Mouse (Mus musculus) layer of hippocampus, postnatal 14 days (tissue): ENCODE results near the gene Zfp827. TPM values are rescaled to one million over a fixed set of nuclear protein-coding genes. Genes with fewer than 3 reads are reported as not detected.
A peak's percentile ranks its signal among the peaks of the same experiment; 100 is the strongest.

ENCODE experiments used
- DNase-seq, 2 experiments: peaks; one replicate each; pipeline ENCODE4 v3.0.0; 2021 to 2022; ENCODE audit warnings: low spot score in 2 of 2, mixed read lengths in 1 of 2
- total RNA-seq, 2 experiments: library from RNA; stranded (reverse); gene quantifications; 2 replicates each; pipeline ENCODE4 v1.2.3; 2021

The Zfp827 gene
- total RNA-seq, 2 experiments from 2014 or later, result 26.8 to 28.3 TPM

DNA sequence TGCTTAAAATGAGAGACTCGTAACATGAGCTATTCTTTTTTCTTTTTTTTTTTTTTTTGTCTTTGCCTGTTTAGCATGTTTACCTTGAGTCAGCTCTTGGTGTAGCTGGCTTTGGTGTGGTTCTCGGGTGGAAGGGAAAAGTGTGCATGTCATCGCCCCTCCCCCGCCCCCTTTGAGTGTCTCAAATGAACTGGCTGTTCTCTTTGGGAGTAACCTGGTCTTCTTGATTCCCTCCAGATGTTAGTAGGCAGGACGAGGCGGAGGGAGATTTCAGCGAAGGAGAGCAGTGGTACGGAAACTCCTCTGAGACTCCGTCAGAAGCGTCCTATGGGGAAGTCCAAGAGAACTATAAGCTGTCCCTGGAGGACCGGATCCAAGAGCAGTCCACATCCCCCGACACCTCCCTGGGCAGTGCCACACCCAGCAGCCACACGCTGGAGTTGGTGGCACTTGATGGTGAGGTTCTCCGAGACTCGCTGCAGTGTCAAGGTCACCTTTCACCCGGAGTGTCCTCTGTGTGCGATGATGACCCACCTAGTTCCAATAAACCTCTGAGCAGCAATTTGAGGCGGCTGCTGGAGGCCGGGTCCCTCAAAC, 31.9 kb downstream of the Zfp827 start:
- no peak for DNase-seq

DNA sequence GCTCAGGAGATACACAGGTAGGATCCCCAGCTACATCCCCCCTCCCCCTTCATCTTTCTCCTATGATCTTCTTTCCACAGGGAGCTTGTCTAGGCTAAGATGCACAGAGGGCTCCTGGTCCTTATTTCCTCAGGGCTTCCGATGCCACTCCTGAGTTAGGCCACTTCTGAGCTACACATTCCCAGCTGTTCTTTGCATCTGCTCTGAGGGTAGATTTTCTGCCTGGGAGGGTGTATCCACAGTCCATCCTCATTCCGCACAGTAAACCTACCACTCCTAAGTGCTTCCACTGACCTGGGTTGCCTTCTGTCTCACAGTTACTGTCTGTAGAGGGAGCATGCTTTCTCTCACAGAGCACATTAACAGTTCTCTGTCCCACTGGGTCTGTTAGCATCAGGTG, 37.7 kb downstream of the Zfp827 start:
- no peak for DNase-seq

DNA sequence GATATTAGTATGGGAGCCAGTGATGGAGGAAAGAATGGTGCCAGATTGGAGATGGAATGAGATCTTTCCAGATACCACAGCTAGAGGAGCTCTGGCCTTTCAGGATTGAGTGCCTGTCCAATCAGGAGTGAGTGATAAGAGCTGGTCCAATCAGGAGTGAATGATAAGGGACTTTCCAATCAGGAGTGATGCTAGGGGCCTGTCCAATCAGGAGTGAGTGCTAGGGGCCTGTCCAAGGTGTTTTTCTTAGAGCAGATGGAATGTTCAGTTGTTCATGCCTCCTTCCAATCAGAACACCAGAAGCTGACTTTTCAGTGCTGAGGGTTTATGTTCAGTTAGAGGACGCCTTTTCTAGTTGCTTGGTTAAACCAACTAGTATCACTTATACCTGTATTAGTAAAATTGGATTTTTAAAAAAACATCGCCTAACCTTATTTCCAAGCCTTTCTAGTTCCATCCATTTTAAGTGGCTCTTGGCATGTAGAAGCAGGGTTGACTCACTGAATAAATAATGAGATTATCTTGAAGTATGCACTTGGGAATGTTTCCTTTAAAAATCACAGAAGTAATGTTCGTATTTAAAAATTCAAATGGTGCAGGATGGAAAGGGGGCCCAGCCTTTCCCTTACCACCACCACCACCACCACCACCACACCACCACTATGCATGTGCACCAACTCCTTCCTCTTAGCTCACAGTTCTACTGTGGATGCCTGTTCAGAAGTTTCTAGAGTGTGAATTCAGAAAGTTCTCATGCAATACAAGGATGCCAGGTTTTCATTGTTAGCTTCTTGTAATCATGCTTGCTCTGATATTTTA, 39.8 kb downstream of the Zfp827 start:
- no peak for DNase-seq

DNA sequence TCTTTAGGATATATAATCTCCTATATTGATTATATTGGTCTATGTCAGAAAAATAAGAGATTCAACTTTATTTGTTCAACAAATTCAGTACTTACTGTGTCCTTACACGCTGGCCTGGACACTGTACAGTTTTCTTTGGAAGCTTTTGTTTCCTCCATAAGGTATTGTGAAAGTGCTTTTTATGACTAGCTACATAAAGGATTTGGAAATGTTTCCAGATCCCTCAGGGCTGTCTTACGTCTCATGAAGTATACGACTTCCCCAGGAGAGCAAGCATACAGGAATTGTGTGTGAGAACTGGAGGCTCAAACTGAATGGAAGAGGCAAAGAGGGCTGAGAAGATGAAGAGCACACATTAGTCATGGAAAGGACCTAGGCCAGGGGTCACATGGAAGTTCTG, 45.1 kb downstream of the Zfp827 start:
- no peak for DNase-seq

DNA sequence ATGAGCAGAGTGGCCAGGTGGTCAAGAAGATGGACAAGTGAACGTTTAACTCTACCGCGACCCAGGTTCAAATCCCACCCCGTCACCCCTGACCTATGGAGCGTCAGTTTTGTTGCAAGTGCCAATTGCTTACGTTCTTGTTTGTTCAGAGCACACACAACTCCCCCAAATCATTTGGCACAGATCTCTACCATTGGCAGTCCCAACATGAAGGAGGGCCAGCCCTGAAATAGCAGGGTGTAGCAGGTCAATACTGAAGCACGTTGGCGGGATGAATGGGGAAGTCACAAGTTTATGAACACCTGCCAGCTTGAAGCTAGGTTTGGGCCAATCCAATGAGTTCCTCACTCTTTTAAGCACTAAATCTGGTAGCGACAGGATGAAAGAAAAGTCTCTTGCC, 46.7 kb downstream of the Zfp827 start:
- peak in 1 of 2 experiments; percentile 34 for DNase-seq

DNA sequence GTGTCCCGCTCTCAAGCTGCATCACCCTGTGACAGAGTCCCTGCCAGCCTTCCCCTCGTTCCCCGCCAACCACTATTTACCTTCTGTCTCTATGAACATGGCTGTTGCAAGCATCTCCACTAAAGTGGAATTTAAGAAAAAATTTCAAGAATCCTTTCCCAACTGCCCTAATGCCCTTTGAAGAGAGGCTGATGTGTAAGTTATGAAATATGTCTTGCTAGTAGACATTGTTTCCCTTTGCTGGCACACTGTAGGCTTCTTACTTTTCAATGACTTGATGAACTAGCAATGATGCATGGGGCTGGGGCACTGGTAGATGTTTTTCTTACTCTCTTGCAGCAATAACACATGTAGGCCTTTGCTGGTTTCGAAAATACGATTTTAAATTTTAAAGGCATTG, 49.0 kb downstream of the Zfp827 start:
- no peak for DNase-seq

DNA sequence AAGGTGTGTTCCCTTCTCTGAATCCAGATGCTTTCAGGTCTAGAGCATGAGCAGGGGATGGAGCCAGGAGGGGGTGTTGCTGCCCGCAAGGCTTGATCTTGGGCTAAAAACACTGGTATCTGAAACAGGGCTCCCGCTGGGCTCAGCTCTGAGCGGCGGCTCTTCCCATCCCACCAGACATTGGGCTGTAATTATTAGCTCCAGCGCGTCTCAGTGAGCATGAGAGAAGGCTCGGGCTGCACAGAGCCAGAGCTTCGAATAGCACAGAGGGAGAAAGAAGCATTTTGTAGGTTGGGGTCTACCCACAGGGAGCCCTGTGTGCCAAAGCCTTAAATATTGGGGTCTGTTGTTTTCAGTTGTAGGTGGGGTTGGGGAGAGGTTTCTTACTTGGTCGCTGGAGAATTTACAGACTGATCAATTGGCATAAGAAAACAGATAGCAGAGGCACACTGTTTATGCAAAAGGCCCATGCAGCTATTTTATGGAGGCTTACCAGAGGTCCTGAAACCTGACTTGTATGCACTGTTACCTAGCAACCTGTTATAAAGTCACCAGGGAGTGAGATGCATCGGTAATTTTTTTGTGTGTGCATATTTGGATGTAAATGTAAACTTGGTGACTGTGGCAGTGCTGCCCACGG, 50.4 kb downstream of the Zfp827 start:
- DNase-seq, result no peak

DNA sequence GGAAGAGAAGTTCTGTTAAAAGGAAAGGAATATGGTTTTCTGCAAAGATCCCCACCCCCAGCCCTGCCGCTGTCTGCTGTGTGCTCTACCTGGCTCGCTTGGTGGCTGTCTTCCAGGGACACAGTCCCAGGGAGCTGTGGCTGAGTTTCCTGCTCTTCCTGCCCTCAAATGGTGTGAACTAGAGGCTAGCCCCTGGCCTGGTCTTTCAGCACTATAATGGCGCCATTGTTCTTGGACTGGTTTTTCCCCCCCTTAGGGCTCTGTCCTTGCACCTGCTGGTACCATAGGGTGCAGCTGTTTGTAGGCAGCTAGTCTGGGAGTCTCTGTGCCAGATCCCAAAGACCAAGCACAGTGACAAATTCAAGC, 50.9 kb downstream of the Zfp827 start:
- DNase-seq, result peak in 1 of 2 experiments; percentile 29

DNA sequence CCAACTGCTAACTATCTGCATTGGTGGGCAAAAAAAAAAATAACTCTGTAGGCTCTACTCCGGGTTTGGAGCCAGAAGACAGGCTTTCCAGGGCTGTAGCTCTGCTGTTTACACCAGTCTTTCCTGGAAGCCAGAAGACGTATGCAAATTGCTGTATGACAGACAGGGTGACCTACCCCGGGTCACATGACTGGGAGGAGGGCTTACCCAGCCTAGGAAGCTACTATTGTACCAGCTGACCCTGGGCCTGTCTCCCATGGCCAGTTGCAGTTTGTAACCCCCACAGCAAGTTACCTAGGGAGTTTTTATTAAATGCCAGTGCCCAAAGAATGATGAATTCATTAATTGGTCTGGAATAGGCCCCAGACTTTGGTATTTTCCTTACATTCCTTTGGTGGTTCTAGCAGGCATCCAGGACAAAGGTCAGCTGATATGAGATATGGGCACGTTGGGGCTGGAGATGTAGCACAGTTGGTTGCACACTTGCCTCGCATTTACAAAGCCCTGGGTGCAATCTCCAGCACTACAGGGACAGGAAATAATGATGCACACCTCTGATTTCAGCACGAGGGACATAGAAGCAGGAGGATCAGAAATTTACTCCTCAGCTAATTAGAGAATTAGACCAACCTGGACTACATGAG, 52.0 kb downstream of the Zfp827 start:
- DNase-seq, result no peak

DNA sequence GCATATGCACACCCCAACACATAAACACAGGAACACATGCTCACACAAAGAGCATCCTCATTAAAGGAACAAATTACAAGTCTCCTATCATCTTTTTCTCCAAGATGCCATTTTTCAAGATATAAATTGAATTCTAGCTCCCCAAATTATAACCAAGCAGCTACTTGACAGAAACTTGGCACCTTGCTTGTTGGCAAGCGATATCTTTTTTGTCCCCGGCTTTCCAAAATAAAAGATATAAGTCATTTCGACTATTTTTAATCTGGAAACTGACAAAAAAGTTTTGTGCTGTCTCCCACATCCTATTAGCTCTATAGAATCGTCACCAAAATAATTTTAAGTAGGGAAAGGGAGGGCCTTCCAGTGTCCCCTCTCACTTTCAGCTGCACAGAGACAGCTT, 53.1 kb downstream of the Zfp827 start:
- DNase-seq, result no peak

DNA sequence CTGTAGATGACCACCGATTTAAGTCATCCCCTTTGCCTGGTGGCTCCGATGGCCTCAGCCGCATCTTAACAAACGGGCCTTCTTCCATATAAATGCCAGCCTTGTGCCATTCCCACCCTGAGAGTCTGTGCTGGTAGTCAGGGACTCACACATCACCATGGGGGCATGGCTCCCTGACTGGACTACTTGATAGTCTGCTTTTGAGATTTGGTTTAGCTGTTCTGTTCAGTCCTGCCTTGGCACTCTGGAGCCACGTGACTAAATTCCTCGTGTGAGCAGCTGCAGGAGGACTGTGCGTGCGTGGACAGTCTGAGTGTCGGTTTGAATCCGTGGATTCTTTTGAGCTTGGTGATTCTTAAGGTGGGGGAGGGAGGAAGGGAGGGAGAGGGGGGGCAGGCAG, 53.7 kb downstream of the Zfp827 start:
- peak in 1 of 2 experiments; percentile 37 for DNase-seq

DNA sequence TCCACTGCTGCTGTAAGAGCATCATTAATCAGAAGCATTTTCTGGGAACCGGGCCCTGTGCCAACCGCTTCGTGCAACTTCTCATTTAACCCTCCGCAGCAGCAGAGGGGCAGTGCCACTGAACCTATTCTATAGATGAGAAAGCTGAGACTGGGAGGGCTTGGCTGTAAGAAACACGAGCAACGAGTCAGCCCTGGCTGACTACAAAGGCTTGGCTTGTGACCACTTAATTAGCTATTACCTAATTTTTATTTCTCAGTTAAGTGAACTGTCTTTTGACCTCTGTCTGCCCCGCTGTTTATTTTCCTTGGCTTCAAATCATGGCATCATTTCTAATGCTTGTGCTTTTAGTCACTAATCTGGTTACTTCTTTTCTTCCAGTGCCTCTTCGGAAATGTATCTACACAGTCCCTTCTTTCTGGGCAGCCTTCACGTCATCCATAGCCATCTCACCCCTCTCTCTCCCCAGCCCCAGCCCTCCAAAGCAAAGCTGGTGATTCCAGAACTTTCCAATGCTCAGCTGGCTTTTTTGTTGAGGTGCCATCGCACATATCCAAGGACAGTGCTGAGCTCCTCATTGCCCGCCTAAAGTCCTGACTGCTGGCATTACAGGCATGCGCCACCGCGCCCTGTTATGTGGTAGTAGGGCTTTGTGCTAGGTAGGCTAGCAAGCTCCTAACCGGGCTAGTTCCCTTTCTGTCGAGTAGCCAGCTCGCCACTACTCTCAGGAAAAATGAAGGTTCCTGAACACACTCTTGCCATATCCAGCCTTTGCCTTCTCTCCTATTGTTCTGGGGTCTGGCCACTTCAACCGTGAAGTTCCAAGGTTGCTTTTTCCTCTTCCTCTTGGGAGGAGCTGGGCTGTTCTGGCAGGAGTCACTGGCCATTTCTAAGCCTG, 55.5 kb downstream of the Zfp827 start:
- DNase-seq, result no peak

DNA sequence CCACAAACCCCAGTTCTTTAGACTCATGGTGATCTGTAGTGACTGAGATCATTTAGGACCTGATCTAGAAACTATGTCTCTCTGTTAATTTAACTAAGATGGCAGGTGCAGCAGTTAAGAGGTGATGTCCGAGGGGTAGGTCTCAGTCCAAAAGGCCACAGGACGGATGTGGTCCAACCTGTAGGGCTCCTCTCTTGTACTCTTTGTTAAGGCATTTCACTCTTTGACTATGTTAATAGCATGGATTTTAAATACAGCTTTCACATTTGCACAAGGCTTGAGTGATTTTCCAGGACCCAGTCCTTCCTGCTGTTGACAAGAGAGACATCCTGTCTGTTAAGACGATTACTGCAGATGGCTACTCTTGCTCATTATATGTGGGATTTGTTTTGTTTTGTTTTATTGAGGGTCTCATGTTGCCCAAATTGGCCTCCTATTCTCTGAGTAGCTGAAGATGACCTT, 56.2 kb downstream of the Zfp827 start:
- no peak for DNase-seq

DNA sequence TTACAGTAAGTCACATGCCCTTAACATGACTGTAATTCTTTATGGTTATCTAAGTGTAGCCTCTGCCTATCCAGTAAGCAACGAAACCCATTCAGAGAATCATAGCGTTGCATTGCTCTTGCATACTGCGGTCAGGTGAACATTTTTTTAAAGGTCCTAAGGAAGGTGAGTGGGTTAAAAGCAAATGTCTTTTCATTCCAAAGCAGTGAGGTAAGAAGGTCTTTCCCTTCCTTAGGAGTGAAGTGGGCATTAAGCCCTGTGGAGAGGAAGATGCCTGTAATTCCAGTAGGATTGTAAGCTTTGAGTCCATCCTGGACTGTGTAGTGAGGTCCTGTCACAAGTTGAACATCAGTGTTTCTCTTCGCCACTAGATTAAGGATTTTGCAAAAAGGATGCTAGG, 66.2 kb downstream of the Zfp827 start:
- DNase-seq, result no peak

DNA sequence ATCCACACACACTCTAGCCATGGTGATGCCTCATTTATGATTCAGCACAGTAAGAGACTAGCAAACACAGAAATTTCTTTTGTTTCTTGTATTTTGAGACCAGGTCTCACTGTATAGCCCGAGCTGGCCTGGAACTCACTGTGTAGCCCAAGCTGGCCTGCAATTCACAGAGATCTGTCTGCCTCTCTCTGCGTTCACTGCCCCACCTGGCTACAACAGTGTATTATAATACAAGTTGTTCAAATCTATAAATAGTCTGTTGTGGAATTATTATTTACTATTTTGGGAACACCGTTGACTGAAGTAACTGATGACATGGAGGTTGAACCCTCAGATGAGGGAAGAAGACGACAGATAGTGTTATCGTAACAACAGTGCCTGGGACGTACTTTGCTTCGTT, 66.9 kb downstream of the Zfp827 start:
- no peak for DNase-seq

DNA sequence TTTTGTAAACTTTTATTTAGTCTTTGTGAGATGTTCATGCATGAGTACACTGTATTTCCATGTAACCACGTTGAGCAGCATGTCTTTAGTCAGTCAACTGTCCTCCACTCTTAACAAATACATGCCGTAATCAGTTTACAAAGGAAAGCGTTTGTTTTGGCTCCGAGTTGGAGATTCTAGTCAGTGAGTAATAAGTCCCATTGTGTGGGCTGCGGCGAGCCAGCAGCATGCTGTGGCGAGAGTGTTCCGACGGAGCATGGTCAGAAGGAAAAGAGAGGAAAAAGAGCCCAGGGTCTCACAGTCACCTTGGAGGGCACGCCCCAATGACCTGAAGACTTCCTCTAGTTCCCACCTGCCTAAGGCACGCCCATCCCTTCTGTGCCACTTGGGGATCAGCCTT, 68.7 kb downstream of the Zfp827 start:
- DNase-seq, result no peak

DNA sequence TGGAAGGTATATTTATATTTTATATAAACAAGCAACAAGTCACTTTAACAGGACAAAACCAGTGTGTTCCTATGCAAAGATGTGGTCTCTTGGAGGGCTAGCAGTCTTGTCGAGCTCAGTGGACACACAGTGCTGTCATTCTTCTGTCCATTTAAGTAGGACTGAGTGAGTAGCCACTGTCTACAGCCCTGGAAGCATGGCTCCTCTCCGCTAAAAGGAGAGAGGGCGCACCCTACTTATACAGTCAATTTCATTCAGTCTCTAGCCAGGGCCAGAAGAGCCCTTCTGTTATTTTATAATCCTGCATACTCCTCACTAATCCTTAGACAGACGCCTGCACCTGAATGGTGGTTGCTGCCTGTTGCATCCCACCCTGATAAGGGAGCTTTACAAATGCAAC, 74.5 kb downstream of the Zfp827 start:
- DNase-seq, result no peak

DNA sequence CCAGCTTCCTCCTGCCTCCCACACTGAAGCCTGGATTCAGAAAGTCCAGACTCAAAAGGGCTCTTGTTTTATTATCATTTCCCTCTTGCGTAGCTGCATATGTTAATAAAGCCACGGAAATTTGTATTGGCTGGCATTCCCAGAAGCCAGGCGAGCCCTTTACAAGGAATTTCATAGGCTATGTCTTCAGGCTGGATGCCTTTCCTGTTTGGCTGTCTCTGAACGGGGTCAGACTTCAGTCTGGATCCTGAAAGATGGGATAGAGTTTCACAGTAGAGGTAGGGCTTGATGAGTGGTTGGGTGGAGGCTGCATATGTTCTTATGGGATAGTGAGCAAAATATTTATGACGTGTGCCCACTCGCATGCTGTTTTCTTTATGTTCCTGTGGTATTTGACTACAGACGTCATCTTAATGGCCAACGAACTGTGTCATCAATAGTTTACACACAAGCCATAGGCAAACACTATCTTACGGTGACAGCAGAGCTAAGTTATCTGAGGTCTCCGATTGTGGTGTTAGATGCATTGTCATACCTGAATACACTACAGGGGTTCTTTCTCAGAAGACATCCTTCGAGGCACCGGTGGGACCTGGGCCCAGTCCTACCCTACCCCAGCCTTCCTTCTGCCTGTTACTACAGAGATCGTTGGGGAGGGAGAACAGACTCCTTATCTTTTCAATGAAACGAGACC, 75.1 kb downstream of the Zfp827 start:
- no peak for DNase-seq

DNA sequence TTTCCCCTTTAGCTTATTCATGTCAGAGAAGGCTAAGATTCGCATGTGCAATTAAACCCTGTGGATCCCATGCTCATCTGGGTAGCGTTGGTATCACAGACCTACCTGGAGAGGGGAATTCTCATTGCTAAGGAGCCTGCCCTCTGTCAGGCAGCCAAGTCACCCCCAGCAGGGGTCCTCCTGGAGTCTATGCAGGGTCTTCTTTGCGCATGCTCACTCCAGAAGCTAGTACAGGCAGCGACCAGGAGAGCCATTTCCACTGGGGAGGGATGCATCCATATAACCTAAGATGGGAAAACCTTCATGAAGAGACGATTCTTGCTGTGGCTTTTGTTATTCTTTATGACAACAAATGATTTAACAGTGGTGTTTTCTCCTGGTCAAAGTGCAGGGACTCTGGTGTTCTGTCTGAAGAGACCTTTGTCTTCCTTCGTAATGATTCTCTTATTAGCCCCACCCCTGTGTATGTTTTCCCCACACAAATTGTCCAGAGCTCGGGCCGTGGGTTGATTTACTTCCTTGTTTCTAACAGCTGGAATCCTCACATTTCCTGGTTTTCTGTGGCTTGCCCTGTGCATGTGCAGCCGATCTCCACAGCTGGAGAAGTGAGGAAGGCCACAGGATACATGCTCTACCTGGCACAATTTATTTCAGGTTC, 75.8 kb downstream of the Zfp827 start:
- no peak for DNase-seq

DNA sequence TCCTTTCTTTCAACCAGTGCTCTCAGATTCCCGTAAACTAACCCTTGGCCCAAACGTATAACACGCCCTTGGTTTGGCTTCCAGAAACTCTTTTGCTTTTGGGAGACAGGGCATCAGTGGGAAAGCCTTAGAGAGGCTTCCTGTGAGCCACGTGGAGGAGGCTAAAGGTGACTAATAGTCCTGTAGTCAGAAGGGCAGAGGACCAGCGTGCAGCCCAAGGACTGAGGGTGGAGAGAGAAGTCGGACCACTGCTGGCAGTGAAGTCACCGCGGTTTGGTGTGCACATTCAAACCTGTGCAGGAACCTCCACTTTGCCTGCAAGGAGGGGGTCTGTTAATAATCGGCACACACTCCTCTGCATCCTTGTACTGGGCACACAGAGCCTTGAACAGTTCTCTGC, 76.4 kb downstream of the Zfp827 start:
- no peak for DNase-seq
